Mouse (Mus musculus): ENCODE data around the gene Nectin2.

Nectin2 gene

GRCm38 (mm10) chr7:19713196-19713595, 37.1 kb downstream of the Nectin2 start:
- DNase-seq (ENCODE audit: extremely low spot score, low read depth, low spot score) = no peak

- DNase-seq (ENCODE audit: extremely low spot score, low read depth, low spot score) = no peak
Measured at GRCm38 (mm10) chr7:19712414-19712813, 37.9 kb downstream of the Nectin2 start.

GRCm38 (mm10) chr7:19710650-19711049, 39.6 kb downstream of the Nectin2 start:
- DNase-seq (ENCODE audit: extremely low spot score, low read depth, low spot score) = no peak

GRCm38 (mm10) chr7:19705271-19705670, 45.0 kb downstream of the Nectin2 start:
- DNase-seq (ENCODE audit: extremely low spot score, low read depth, low spot score) = no peak

- no peak for DNase-seq (ENCODE audit: extremely low spot score, low read depth, low spot score)
Measured at GRCm38 (mm10) chr7:19704475-19704874, 45.8 kb downstream of the Nectin2 start.

GRCm38 (mm10) chr7:19702859-19703555, 47.3 kb downstream of the Nectin2 start:
- DNase-seq (ENCODE audit: extremely low spot score, low read depth, low spot score) = no peak

- DNase-seq (ENCODE audit: extremely low spot score, low read depth, low spot score) = no peak
Measured at GRCm38 (mm10) chr7:19701069-19701761, 49.1 kb downstream of the Nectin2 start.

- no peak for DNase-seq (ENCODE audit: extremely low spot score, low read depth, low spot score)
Measured at GRCm38 (mm10) chr7:19700299-19701068, 49.8 kb downstream of the Nectin2 start.

- DNase-seq (ENCODE audit: extremely low spot score, low read depth, low spot score) = no peak
Measured at GRCm38 (mm10) chr7:19699827-19700148, 50.5 kb downstream of the Nectin2 start.

- DNase-seq (ENCODE audit: extremely low spot score, low read depth, low spot score) = no peak
Measured at GRCm38 (mm10) chr7:19698907-19699826, 51.1 kb downstream of the Nectin2 start, which contains the start of gene Apoe. Gene Apoe (minus strand): TSS chr7:19699188.

- DNase-seq (ENCODE audit: extremely low spot score, low read depth, low spot score) = no peak
Measured at GRCm38 (mm10) chr7:19697949-19698906, 52.1 kb downstream of the Nectin2 start.

GRCm38 (mm10) chr7:19696336-19696873, 53.9 kb downstream of the Nectin2 start:
- no peak for DNase-seq (ENCODE audit: extremely low spot score, low read depth, low spot score)

- no peak for DNase-seq (ENCODE audit: extremely low spot score, low read depth, low spot score)
Measured at GRCm38 (mm10) chr7:19695881-19696280, 54.4 kb downstream of the Nectin2 start.

- DNase-seq (ENCODE audit: extremely low spot score, low read depth, low spot score) = no peak
Measured at GRCm38 (mm10) chr7:19695213-19695594, 55.1 kb downstream of the Nectin2 start.

- no peak for DNase-seq (ENCODE audit: extremely low spot score, low read depth, low spot score)
Measured at GRCm38 (mm10) chr7:19694336-19695212, 55.7 kb downstream of the Nectin2 start.

- no peak for DNase-seq (ENCODE audit: extremely low spot score, low read depth, low spot score)
Measured at GRCm38 (mm10) chr7:19693421-19693820, 56.9 kb downstream of the Nectin2 start.

GRCm38 (mm10) chr7:19691873-19692865, 58.1 kb downstream of the Nectin2 start, which contains the start of gene Apoc1:
Gene Apoc1 (minus strand): TSS chr7:19692660.
- DNase-seq (ENCODE audit: extremely low spot score, low read depth, low spot score) = no peak
